Mouse (Mus musculus) megakaryocyte, embryonic 14.5 days (primary cell): ENCODE data around the gene Ly6g6e.

ENCODE experiments used
- FLI1 ChIP-seq: IDR thresholded peaks from 2 replicates; pipeline ENCODE4 v1.6.1; 2012; ENCODE audit warnings: low read length, inconsistent platforms, mixed read lengths
- GATA1 ChIP-seq: IDR thresholded peaks from 3 replicates; pipeline ENCODE4 v1.6.1; 2012; ENCODE audit warnings: mixed read lengths, low read length, inconsistent platforms, borderline replicate concordance

DNA sequence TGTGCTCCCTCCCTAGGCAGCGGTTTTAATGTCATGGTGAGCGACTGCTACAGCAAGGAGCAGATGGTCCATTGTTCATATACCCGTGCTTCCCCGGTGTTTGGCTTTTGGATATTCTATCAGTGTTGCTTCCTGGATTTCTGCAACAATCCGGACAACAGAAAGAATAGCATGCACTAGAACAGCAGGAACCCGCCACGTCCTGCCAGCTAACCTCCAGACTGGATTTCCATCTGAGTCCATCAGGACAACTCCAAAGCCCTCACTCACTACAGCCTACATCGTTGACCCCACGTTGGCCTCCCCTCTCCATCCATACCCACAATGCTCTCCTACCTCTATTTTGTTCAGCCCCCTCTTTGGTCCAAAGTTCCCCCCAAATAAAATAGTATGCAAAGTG is 35.1 kb downstream of the Ly6g6e start:
- no peak for TF ChIP-seq FLI1
- TF ChIP-seq GATA1, result no peak
